Comparison of ENCODE assay signal across 8 mouse cellular contexts in the genomic region with DNA sequence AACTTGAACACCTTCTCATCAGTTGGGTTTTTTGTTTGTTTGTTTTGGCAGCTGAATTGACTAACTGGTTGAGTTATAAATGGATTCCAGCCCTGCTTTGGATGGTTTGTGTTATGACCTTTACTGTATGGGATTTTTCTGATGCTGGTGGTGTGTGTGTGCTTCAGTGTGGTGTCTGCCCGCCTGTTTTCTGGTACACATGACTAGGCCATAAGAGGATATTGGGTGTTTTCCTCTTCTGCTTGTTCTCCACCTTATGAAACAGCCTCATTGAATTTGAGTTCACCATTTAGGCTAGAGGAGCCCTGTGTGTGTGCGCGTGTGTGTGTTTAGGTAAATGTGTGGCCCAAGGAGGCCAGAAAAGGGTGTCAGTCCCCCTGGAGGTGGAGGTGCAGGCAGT. TPM values are rescaled to one million over a fixed set of nuclear protein-coding genes. Genes with fewer than 3 reads are reported as not detected.
DNase-seq lines count a peak whose midpoint lies in the region; ATAC-seq lines count a peak whose summit lies in the region.

No protein-coding gene starts in this region.

- WGBS in forebrain, embryonic 11.5 days = 65% methylated on average over 3 of the region's 3 CpGs
- WGBS in liver, embryonic 12.5 days (ENCODE audit: insufficient replicate concordance) = 65% methylated on average over 3 of the region's 3 CpGs

- H3K27me3 ChIP-seq in forebrain, embryonic 11.5 days (ENCODE audit: control insufficient read depth, insufficient read depth, low read length) = no peaks in the 10 kb centered on the region
- no peaks in the 10 kb centered on the region for H3K27me3 ChIP-seq in liver, embryonic 12.5 days (replicated peaks)

- DNase-seq in heart, adult 11 months = peak; percentile 67
- DNase-seq in heart, postnatal 36 days = no peak
- DNase-seq in B cell, adult 2 months = peak; percentile 23 to 32
- DNase-seq in forebrain, embryonic 11.5 days (ENCODE audit: low spot score) = no peak
- DNase-seq in adrenal gland, postnatal 25 days = no peak
- DNase-seq in adrenal gland, postnatal 10 days = no peak

- H3K9me3 ChIP-seq in forebrain, embryonic 11.5 days (ENCODE audit: control insufficient read depth, low read length) = no peaks in the 10 kb centered on the region
- H3K9me3 ChIP-seq in liver, embryonic 12.5 days (replicated peaks) = no peaks in the 10 kb centered on the region

- ATAC-seq in forebrain, embryonic 11.5 days (replicated peaks; ENCODE audit: low FRiP score) = no peak
- ATAC-seq in liver, embryonic 12.5 days = no peak
- no peak for ATAC-seq in megakaryocyte-erythroid progenitor cell, adult 5-6 weeks (replicated peaks; ENCODE audit: low FRiP score, low TSS enrichment, poor library complexity, severe bottlenecking)

- H3K36me3 ChIP-seq in forebrain, embryonic 11.5 days (ENCODE audit: control insufficient read depth, insufficient read depth, low read length) = no peaks in the 10 kb centered on the region
- H3K36me3 ChIP-seq in liver, embryonic 12.5 days = no peaks in the 10 kb centered on the region

- no peak overlapping the region for H3K27ac ChIP-seq in forebrain, embryonic 11.5 days (ENCODE audit: low read depth, low read length)
- H3K27ac ChIP-seq in liver, embryonic 12.5 days = peak overlapping the region; percentile 94

- peaks cover 4% of the 10 kb centered on the region; the same call in 1 of the 2 replicates for H3K4me1 ChIP-seq in forebrain, embryonic 11.5 days (replicated peaks; ENCODE audit: control insufficient read depth, insufficient read depth, low read length)
- peaks cover 39% of the 10 kb centered on the region for H3K4me1 ChIP-seq in liver, embryonic 12.5 days

- H3K4me3 ChIP-seq in forebrain, embryonic 11.5 days (ENCODE audit: low read depth, low read length) = peak overlapping the region; percentile 98
- H3K4me3 ChIP-seq in liver, embryonic 12.5 days = peak overlapping the region; percentile 97

- peak overlapping the region; percentile 67 for H3K9ac ChIP-seq in forebrain, embryonic 11.5 days (ENCODE audit: low read length)
- H3K9ac ChIP-seq in liver, embryonic 12.5 days = peak overlapping the region; percentile 97

- peak overlapping the region; percentile 51 for H3K4me2 ChIP-seq in forebrain, embryonic 11.5 days (ENCODE audit: low read depth, low read length, severe bottlenecking)
- H3K4me2 ChIP-seq in liver, embryonic 12.5 days = peak overlapping the region; percentile 94

- intact Hi-C loops in heart, postnatal 36 days (cut with DNase I) = loop anchor here (5.0 kb wide), 1 partner anchor 832 kb away; a partner anchor contains a TSS

RNA-seq across cellular contexts. Expression of a gene that starts 1.1 kb away (rescaled TPM):
- 10 to 100 TPM; 30.0 to 32.4 TPM for total RNA-seq in heart, postnatal 36 days (2021)
- 99.4 and 101 TPM in 2 replicates for polyA plus RNA-seq in forebrain, embryonic 11.5 days (2014; fragmentation: Nextera tagmentation; extraction: Ambion mirVana)
- 33.6 and 35.9 TPM in 2 replicates for polyA plus RNA-seq in liver, embryonic 12.5 days (2016; fragmentation: Nextera tagmentation; extraction: Ambion mirVana)
- 72.1 and 75.5 TPM in 2 replicates for total RNA-seq in adrenal gland, postnatal 25 days (2021)
- total RNA-seq in megakaryocyte-erythroid progenitor cell, adult 5-6 weeks (2014; fragmentation: Nextera tagmentation) = 19.7 and 20.8 TPM in 2 replicates
- total RNA-seq in megakaryocyte-erythroid progenitor cell, adult 5-6 weeks (2017) = 18.3 and 56.6 TPM in 2 replicates
- total RNA-seq in adrenal gland, postnatal 10 days (2021) = 10 to 100 TPM; 70.0 to 71.7 TPM

RNA-seq across cellular contexts. Expression of a gene that starts 2.1 kb away (rescaled TPM):
- 10 to 100 TPM; 81.3 to 87.0 TPM for total RNA-seq in heart, postnatal 36 days (2021)
- 230 and 249 TPM in 2 replicates for polyA plus RNA-seq in forebrain, embryonic 11.5 days (2014; fragmentation: Nextera tagmentation; extraction: Ambion mirVana)
- polyA plus RNA-seq in liver, embryonic 12.5 days (2016; fragmentation: Nextera tagmentation; extraction: Ambion mirVana) = 67.0 and 73.8 TPM in 2 replicates
- total RNA-seq in adrenal gland, postnatal 25 days (2021) = 94.9 and 144 TPM in 2 replicates
- 55.3 and 67.7 TPM in 2 replicates for total RNA-seq in megakaryocyte-erythroid progenitor cell, adult 5-6 weeks (2014; fragmentation: Nextera tagmentation)
- 61.7 and 80.3 TPM in 2 replicates for total RNA-seq in megakaryocyte-erythroid progenitor cell, adult 5-6 weeks (2017)
- total RNA-seq in adrenal gland, postnatal 10 days (2021) = 100 to 1,000 TPM; 115 to 125 TPM

RNA-seq across cellular contexts. Expression of a gene that starts 12.1 kb away (rescaled TPM):
- 10 to 100 TPM; 20.5 to 20.6 TPM for total RNA-seq in heart, postnatal 36 days (2021)
- 46.8 and 48.9 TPM in 2 replicates for polyA plus RNA-seq in forebrain, embryonic 11.5 days (2014; fragmentation: Nextera tagmentation; extraction: Ambion mirVana)
- 71.6 and 74.7 TPM in 2 replicates for polyA plus RNA-seq in liver, embryonic 12.5 days (2016; fragmentation: Nextera tagmentation; extraction: Ambion mirVana)
- 32.4 and 33.4 TPM in 2 replicates for total RNA-seq in adrenal gland, postnatal 25 days (2021)
- total RNA-seq in megakaryocyte-erythroid progenitor cell, adult 5-6 weeks (2014; fragmentation: Nextera tagmentation) = 64.5 and 71.6 TPM in 2 replicates
- total RNA-seq in megakaryocyte-erythroid progenitor cell, adult 5-6 weeks (2017) = 30.7 and 50.8 TPM in 2 replicates
- total RNA-seq in adrenal gland, postnatal 10 days (2021) = 10 to 100 TPM; 27.7 to 28.1 TPM

RNA-seq across cellular contexts. Expression of a gene that starts 12.9 kb away (rescaled TPM):
- total RNA-seq in heart, postnatal 36 days (2021) = not detected
- polyA plus RNA-seq in forebrain, embryonic 11.5 days (2014; fragmentation: Nextera tagmentation; extraction: Ambion mirVana) = 1.7 and 2.4 TPM in 2 replicates
- 0.42 and 0.59 TPM in 2 replicates for polyA plus RNA-seq in liver, embryonic 12.5 days (2016; fragmentation: Nextera tagmentation; extraction: Ambion mirVana)
- total RNA-seq in adrenal gland, postnatal 25 days (2021) = not detected in 2 replicates
- total RNA-seq in megakaryocyte-erythroid progenitor cell, adult 5-6 weeks (2014; fragmentation: Nextera tagmentation) = not detected in 2 replicates
- total RNA-seq in megakaryocyte-erythroid progenitor cell, adult 5-6 weeks (2017) = 0.42 TPM in 1 of 2 replicates, not detected in the other
- total RNA-seq in adrenal gland, postnatal 10 days (2021) = not detected

RNA-seq across cellular contexts. Expression of a gene that starts 43.4 kb away (rescaled TPM):
- 1 to 10 TPM in 1 of 2 experiments, under 1 TPM in 1; 0.24 to 1.1 TPM for total RNA-seq in heart, postnatal 36 days (2021)
- polyA plus RNA-seq in forebrain, embryonic 11.5 days (2014; fragmentation: Nextera tagmentation; extraction: Ambion mirVana) = 28.9 and 34.6 TPM in 2 replicates
- polyA plus RNA-seq in liver, embryonic 12.5 days (2016; fragmentation: Nextera tagmentation; extraction: Ambion mirVana) = 3.5 and 4.0 TPM in 2 replicates
- 29.5 and 41.9 TPM in 2 replicates for total RNA-seq in adrenal gland, postnatal 25 days (2021)
- total RNA-seq in megakaryocyte-erythroid progenitor cell, adult 5-6 weeks (2014; fragmentation: Nextera tagmentation) = not detected in 2 replicates
- not detected in 2 replicates for total RNA-seq in megakaryocyte-erythroid progenitor cell, adult 5-6 weeks (2017)
- 10 to 100 TPM; 45.4 to 50.2 TPM for total RNA-seq in adrenal gland, postnatal 10 days (2021)

Comparison
In these comparisons a context has a peak if more than half of its experiments do, and no peak if none do; other contexts are left out.
1. DNase-seq: peak in heart, adult 11 months (single experiment) and B cell, adult 2 months (2 of 2); none in heart, postnatal 36 days (0 of 2), forebrain, embryonic 11.5 days (single experiment), adrenal gland, postnatal 25 days (single experiment) and adrenal gland, postnatal 10 days (single experiment).